Mouse (Mus musculus) cerebellum, postnatal 14 days (tissue): ENCODE measurements around the gene Slc16a8.

Source experiments
- DNase-seq, 2 experiments: peaks; one replicate each; pipeline ENCODE4 v3.0.0; 2021; ENCODE audit warnings: mixed read lengths in 2 of 2

Gene Slc16a8

GRCm38 (mm10) chr15:79254661-79255060, at the start of gene Slc16a8:
TSS of gene Slc16a8 (minus strand) at chr15:79254761.
- DNase-seq: no peak

GRCm38 (mm10) chr15:79303725-79304124, 49.2 kb upstream of the Slc16a8 start:
- DNase-seq: peak; percentile 45 to 66

- no peak for DNase-seq
These were observed 45.1 kb upstream of the Slc16a8 start for GRCm38 (mm10) chr15:79299563-79300155.

- no peak for DNase-seq
These were observed 44.0 kb upstream of the Slc16a8 start for GRCm38 (mm10) chr15:79298553-79298952.

GRCm38 (mm10) chr15:79292779-79293178, 38.2 kb upstream of the Slc16a8 start:
- no peak for DNase-seq

GRCm38 (mm10) chr15:79290340-79290739, 35.8 kb upstream of the Slc16a8 start:
- no peak for DNase-seq

- DNase-seq: no peak
These were observed 34.9 kb upstream of the Slc16a8 start for GRCm38 (mm10) chr15:79289441-79289840.

- no peak for DNase-seq
These were observed 33.8 kb upstream of the Slc16a8 start for GRCm38 (mm10) chr15:79288387-79288786.

- no peak for DNase-seq
These were observed 32.5 kb upstream of the Slc16a8 start for GRCm38 (mm10) chr15:79287091-79287490.

- no peak for DNase-seq
These were observed 31.6 kb upstream of the Slc16a8 start for GRCm38 (mm10) chr15:79286141-79286540.

- DNase-seq: no peak
These were observed 30.8 kb upstream of the Slc16a8 start, which contains the start of gene Baiap2l2 for GRCm38 (mm10) chr15:79285399-79285798. TSS of gene Baiap2l2 (minus strand) at chr15:79285537.

- DNase-seq: no peak
These were observed 28.8 kb upstream of the Slc16a8 start for GRCm38 (mm10) chr15:79283371-79283770.

- no peak for DNase-seq
These were observed 27.9 kb upstream of the Slc16a8 start for GRCm38 (mm10) chr15:79282434-79282833.

GRCm38 (mm10) chr15:79281389-79281788, 26.8 kb upstream of the Slc16a8 start:
- DNase-seq: no peak

- peak in 1 of 2 experiments; percentile 19 for DNase-seq
These were observed 26.3 kb upstream of the Slc16a8 start for GRCm38 (mm10) chr15:79280850-79281249.

- DNase-seq: peak in 1 of 2 experiments; percentile 61
These were observed 25.6 kb upstream of the Slc16a8 start for GRCm38 (mm10) chr15:79280209-79280608.

GRCm38 (mm10) chr15:79277728-79278127, 23.2 kb upstream of the Slc16a8 start:
- no peak for DNase-seq

GRCm38 (mm10) chr15:79273020-79273419, 18.5 kb upstream of the Slc16a8 start:
- DNase-seq: no peak

GRCm38 (mm10) chr15:79271124-79271746, 16.7 kb upstream of the Slc16a8 start:
- DNase-seq: peak; percentile 53 to 68

- DNase-seq: peak; percentile 58 to 61
These were observed 16.0 kb upstream of the Slc16a8 start for GRCm38 (mm10) chr15:79270317-79271123.

GRCm38 (mm10) chr15:79268521-79268920, 14.0 kb upstream of the Slc16a8 start:
- DNase-seq: no peak

- DNase-seq: no peak
These were observed 10.8 kb upstream of the Slc16a8 start for GRCm38 (mm10) chr15:79265384-79265783.

- DNase-seq: no peak
These were observed 9.2 kb upstream of the Slc16a8 start for GRCm38 (mm10) chr15:79263726-79264125.
